Mouse (Mus musculus) G1E (cell line): Measurements from ENCODE around the gene Agpat4. TPM values are rescaled to one million over a fixed set of nuclear protein-coding genes. Genes with fewer than 3 reads are reported as not detected.
"Not testable (repeated sequence)": the region's sequence is repeated elsewhere in the genome, so short reads cannot be mapped to it uniquely, and the experiment has no call there.

Experiments
- ATAC-seq: 2 replicates; pipeline ENCODE4 v1.8.0; 2016; ENCODE audit warnings: mild to moderate bottlenecking; ENCODE audit not compliant: insufficient number of reproducible peaks, poor library complexity, low FRiP score, severe bottlenecking; ENCODE audit errors: extremely low read depth
- DNase-seq: peaks from one replicate; pipeline ENCODE4 v3.0.0; 2012; ENCODE audit warnings: low spot score
- H3K27me3 ChIP-seq: 2 replicates; pipeline ENCODE4 v1.6.1; 2012; ENCODE audit warnings: mild to moderate bottlenecking, low read length, inconsistent platforms; ENCODE audit not compliant: insufficient read depth
- H3K36me3 ChIP-seq: replicated peaks from 2 replicates; pipeline ENCODE3; 2012; ENCODE audit warnings: mild to moderate bottlenecking, inconsistent platforms
- H3K4me1 ChIP-seq: 2 replicates; pipeline ENCODE4 v1.6.1; 2012; ENCODE audit warnings: low read depth, low read length, inconsistent platforms, mixed read lengths; ENCODE audit not compliant: insufficient read depth
- H3K4me3 ChIP-seq: 2 replicates; pipeline ENCODE4 v1.5.1; 2012; ENCODE audit warnings: low read depth, mild to moderate bottlenecking, inconsistent platforms, low read length, moderate library complexity, mixed read lengths
- H3K9me3 ChIP-seq: replicated peaks from 2 replicates; pipeline ENCODE4 v1.6.1; 2012; ENCODE audit warnings: inconsistent platforms
- CTCF ChIP-seq: IDR thresholded peaks from 2 replicates; pipeline ENCODE4 v1.5.1; 2012; ENCODE audit warnings: low read depth, low read length, inconsistent platforms, mixed read lengths
- GATA1 ChIP-seq: IDR thresholded peaks from 2 replicates; pipeline ENCODE4 v1.6.1; 2012; ENCODE audit warnings: borderline replicate concordance, low read length, inconsistent platforms, mixed read lengths
- GATA2 ChIP-seq: IDR thresholded peaks from 2 replicates; pipeline ENCODE4 v1.6.1; 2012; ENCODE audit warnings: low read depth, low read length, inconsistent platforms, borderline replicate concordance
- POLR2AphosphoS5 ChIP-seq: IDR thresholded peaks from 2 replicates; pipeline ENCODE4 v1.6.1; 2012; ENCODE audit warnings: low read depth, low read length, inconsistent platforms; ENCODE audit not compliant: insufficient replicate concordance
- TAL1 ChIP-seq: conservative IDR thresholded peaks from 2 replicates; pipeline ENCODE4 v1.6.1; 2012; ENCODE audit warnings: low read depth, low read length, inconsistent platforms, mixed read lengths
- polyA plus RNA-seq: library from polyadenylated mRNA; stranded (reverse); fragments of >175 nt; gene quantifications from 2 replicates; pipeline ENCODE4 v1.2.3, GENCODE M21; 2012
- total RNA-seq, 2 experiments: library from RNA; stranded (forward) in 1 of 2; stranded (reverse) in 1 of 2; fragments of 200-1000 nt in 1 of 2; fragments of >200 nt in 1 of 2; fragmentation: Nextera tagmentation in 1 of 2; gene quantifications; 2 replicates each; pipeline ENCODE4 v1.2.3; 2014 to 2017

Agpat4 gene
- total and polyA plus RNA-seq, 3 experiments, result 7.5 to 14.0 (median 11.0) TPM

GRCm38 (mm10) chr17:12224145-12224544 lies 105.6 kb downstream of the Agpat4 start:
- H3K36me3 ChIP-seq, result peaks cover 93% of the 10 kb centered on the region

GRCm38 (mm10) chr17:12224551-12224950 lies 106.0 kb downstream of the Agpat4 start:
- H3K27me3 ChIP-seq, H3K4me1 ChIP-seq, ATAC-seq, H3K9me3 ChIP-seq, DNase-seq, H3K4me3 ChIP-seq: not testable (repeated sequence)
- peaks cover 93% of the 10 kb centered on the region for H3K36me3 ChIP-seq

More at GRCm38 (mm10) chr17:12224145-12224544, 105.6 kb downstream of the Agpat4 start:
- Histone ChIP-seq H3K27me3 (no peaks in the 10 kb centered on the region), H3K4me3 (no peak overlapping the region), H3K9me3 (no peaks in the 10 kb centered on the region), H3K4me1 (no peaks in the 10 kb centered on the region)
- DNase-seq (no peak), ATAC-seq (no peak)
- TF ChIP-seq CTCF (no peak), GATA2 (no peak), TAL1 (no peak), POLR2AphosphoS5 (no peak), GATA1 (no peak)

- DNase-seq (no peak), ATAC-seq (no peak)
- H3K4me3 ChIP-seq, result no peak overlapping the region
- peaks cover 93% of the 10 kb centered on the region for H3K36me3 ChIP-seq
- no peaks in the 10 kb centered on the region for H3K9me3 ChIP-seq
- no peaks in the 10 kb centered on the region for H3K27me3 ChIP-seq
- H3K4me1 ChIP-seq, result no peaks in the 10 kb centered on the region
- TF ChIP-seq POLR2AphosphoS5 (no peak), GATA1 (no peak), TAL1 (no peak), GATA2 (no peak), CTCF (no peak)
Measured at GRCm38 (mm10) chr17:12225227-12225626, 106.7 kb downstream of the Agpat4 start.

GRCm38 (mm10) chr17:12226551-12226950 lies 108.0 kb downstream of the Agpat4 start:
- ATAC-seq (no peak; the same call in 1 of the 2 replicates), DNase-seq (no peak)
- TF ChIP-seq CTCF (peak; percentile 30; the same call in 1 of the 2 replicates), GATA2 (no peak)
- Histone ChIP-seq H3K4me3 (no peak overlapping the region), H3K9me3 (no peaks in the 10 kb centered on the region), H3K36me3 (peaks cover 94% of the 10 kb centered on the region), H3K4me1 (no peaks in the 10 kb centered on the region; the same call in 1 of the 2 replicates), H3K27me3 (no peaks in the 10 kb centered on the region)

- Histone ChIP-seq H3K9me3 (no peaks in the 10 kb centered on the region), H3K4me1 (no peaks in the 10 kb centered on the region; the same call in 1 of the 2 replicates), H3K4me3 (no peak overlapping the region), H3K36me3 (peaks cover 94% of the 10 kb centered on the region), H3K27me3 (no peaks in the 10 kb centered on the region)
- TF ChIP-seq TAL1 (no peak), GATA2 (no peak), GATA1 (no peak), POLR2AphosphoS5 (no peak), CTCF (no peak)
- ATAC-seq, result no peak
- DNase-seq, result no peak
Measured at GRCm38 (mm10) chr17:12228001-12228400, 109.5 kb downstream of the Agpat4 start.

- Histone ChIP-seq H3K9me3 (no peaks in the 10 kb centered on the region), H3K27me3 (no peaks in the 10 kb centered on the region), H3K4me3 (no peak overlapping the region), H3K4me1 (no peaks in the 10 kb centered on the region; the same call in 1 of the 2 replicates), H3K36me3 (peaks cover 94% of the 10 kb centered on the region)
- DNase-seq (no peak), ATAC-seq (no peak)
- no peak for TF ChIP-seq POLR2AphosphoS5
- TF ChIP-seq GATA2, result no peak
- TF ChIP-seq CTCF, result no peak
- TF ChIP-seq TAL1, result no peak
- no peak for TF ChIP-seq GATA1
Measured at GRCm38 (mm10) chr17:12228471-12228870, 110.0 kb downstream of the Agpat4 start.

- DNase-seq (no peak), ATAC-seq (no peak)
- Histone ChIP-seq H3K4me1 (no peaks in the 10 kb centered on the region; the same call in 1 of the 2 replicates), H3K36me3 (peaks cover 93% of the 10 kb centered on the region), H3K4me3 (no peak overlapping the region), H3K9me3 (no peaks in the 10 kb centered on the region), H3K27me3 (no peaks in the 10 kb centered on the region)
- no peak for TF ChIP-seq GATA2
- TF ChIP-seq TAL1, result no peak
- TF ChIP-seq POLR2AphosphoS5, result no peak
- no peak for TF ChIP-seq GATA1
- TF ChIP-seq CTCF, result no peak
Measured at GRCm38 (mm10) chr17:12229756-12230155, 111.3 kb downstream of the Agpat4 start.
